Comparison of ENCODE assay signal across 22 mouse cellular contexts in genomic region chr1:180606106-180606505, GRCm38 (mm10). TPM values are rescaled to one million over a fixed set of nuclear protein-coding genes. Genes with fewer than 3 reads are reported as not detected.
DNase-seq lines count a peak whose midpoint lies in the region; ATAC-seq lines count a peak whose summit lies in the region.
"Had no signal": no experiment of that assay in that cellular context is flagged by ENCODE, and none has a peak within 500 bp of the region (broad histone marks: within the 10 kb centered on the region; RNA-seq: fewer than 3 reads in every experiment).

No protein-coding gene starts in this region.

- DNase-seq in spleen, postnatal 36 days (ENCODE audit: low spot score in 2 of 2), result peak; percentile 54 to 60
- DNase-seq in spleen, adult 12 weeks (ENCODE audit: low spot score), result no peak
- DNase-seq in thymus, postnatal 4 days, result peak; percentile 37
- no peak for DNase-seq in thymus, postnatal 36 days
- DNase-seq in ZHBTc4 (ENCODE audit: low read depth, low spot score), result peak; percentile 58
- DNase-seq in frontal cortex, postnatal 25 days (ENCODE audit: low spot score in 2 of 2), result no peak
- DNase-seq: adrenal gland, adult 8-10 months; adrenal gland, postnatal 25 days; cerebellum, adult 18-20 months; cerebellum, adult 9-10 months; cerebellum, postnatal 14 days; gastrocnemius, postnatal 14 days; heart, adult 2 months; heart, postnatal 14 days; heart, postnatal 4 days had no signal

- no peak for ATAC-seq in granulocyte monocyte progenitor cell, adult 5-6 weeks (replicated peaks; ENCODE audit: poor library complexity, severe bottlenecking)
- ATAC-seq: CD4-positive, CD25-positive, alpha-beta regulatory T cell, adult 4 months; forebrain, embryonic 13.5 days; forebrain, embryonic 16.5 days; hindbrain, postnatal 0 days; inflammation-experienced regulatory T-cells, adult 6 months; intestine, embryonic 16.5 days had no signal

RNA-seq across cellular contexts. Expression of gene Lin9, which starts 34.8 kb away (rescaled TPM):
- 21.2 and 30.4 TPM in 2 replicates for total RNA-seq in granulocyte monocyte progenitor cell, adult 5-6 weeks (2014; fragmentation: Nextera tagmentation)
- 28.7 and 39.6 TPM in 2 replicates for total RNA-seq in granulocyte monocyte progenitor cell, adult 5-6 weeks (2017)

RNA-seq across cellular contexts. Expression of gene Parp1, which starts 37.4 kb away (rescaled TPM):
- total RNA-seq in granulocyte monocyte progenitor cell, adult 5-6 weeks (2014; fragmentation: Nextera tagmentation), result 120 and 129 TPM in 2 replicates
- 173 and 204 TPM in 2 replicates for total RNA-seq in granulocyte monocyte progenitor cell, adult 5-6 weeks (2017)

Comparison
In these comparisons a context has a peak if more than half of its experiments do, and no peak if none do; other contexts are left out.
1. DNase-seq: peak in spleen, postnatal 36 days (2 of 2), thymus, postnatal 4 days (single experiment) and ZHBTc4 (single experiment); none in spleen, adult 12 weeks (single experiment), thymus, postnatal 36 days (0 of 2) and frontal cortex, postnatal 25 days (0 of 2).